Mouse (Mus musculus) bone marrow, adult 2 months (tissue): Measurements from ENCODE around the gene Tedc1.

ENCODE experiments used
- CTCF ChIP-seq: fragments of 200-500 bp; IDR thresholded peaks from 2 replicates; pipeline ENCODE4 v1.5.1; 2011; ENCODE audit warnings: low read length, control low read depth; ENCODE audit not compliant: control insufficient read depth, insufficient read depth
- POLR2A ChIP-seq: fragments of 200-500 bp; IDR thresholded peaks from 2 replicates; pipeline ENCODE4 v1.6.1; 2011; ENCODE audit warnings: low read depth, mild to moderate bottlenecking, control low read depth, low read length, borderline replicate concordance; ENCODE audit not compliant: control insufficient read depth

GRCm38 (mm10) chr12:113145591-113145990, 10.6 kb upstream of the Tedc1 start:
- TF ChIP-seq CTCF (no peak), POLR2A (no peak)
